Mouse (Mus musculus) bone marrow, adult 2 months (tissue): ENCODE results near the gene Thop1.

ENCODE experiments used
- CTCF ChIP-seq: fragments of 200-500 bp; IDR thresholded peaks from 2 replicates; pipeline ENCODE4 v1.5.1; 2011; ENCODE audit warnings: low read length, control low read depth; ENCODE audit not compliant: control insufficient read depth, insufficient read depth
- POLR2A ChIP-seq: fragments of 200-500 bp; IDR thresholded peaks from 2 replicates; pipeline ENCODE4 v1.6.1; 2011; ENCODE audit warnings: low read depth, mild to moderate bottlenecking, control low read depth, low read length, borderline replicate concordance; ENCODE audit not compliant: control insufficient read depth

DNA sequence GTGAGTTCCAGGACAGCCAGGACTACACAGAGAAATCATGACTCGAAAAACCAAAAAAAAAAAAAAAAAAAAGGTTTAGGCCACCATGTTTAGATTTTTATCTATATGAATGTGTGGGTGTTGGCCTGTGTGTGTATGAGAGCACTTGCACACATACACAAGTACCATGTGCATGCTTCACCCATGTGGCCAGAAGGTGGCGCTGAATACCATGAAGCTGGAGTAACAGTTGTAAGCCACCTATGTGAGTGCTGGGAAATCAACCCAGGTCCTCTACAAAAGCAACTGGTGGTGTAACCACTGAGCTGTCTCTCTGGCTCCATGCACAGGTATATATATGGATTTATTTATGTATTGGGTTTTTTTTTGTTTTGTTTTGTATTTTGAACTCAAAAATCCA, 17.2 kb downstream of the Thop1 start:
- TF ChIP-seq POLR2A (no peak), CTCF (peak; percentile 56)
